Mouse (Mus musculus): ENCODE measurements around the gene Clint1.

DNA sequence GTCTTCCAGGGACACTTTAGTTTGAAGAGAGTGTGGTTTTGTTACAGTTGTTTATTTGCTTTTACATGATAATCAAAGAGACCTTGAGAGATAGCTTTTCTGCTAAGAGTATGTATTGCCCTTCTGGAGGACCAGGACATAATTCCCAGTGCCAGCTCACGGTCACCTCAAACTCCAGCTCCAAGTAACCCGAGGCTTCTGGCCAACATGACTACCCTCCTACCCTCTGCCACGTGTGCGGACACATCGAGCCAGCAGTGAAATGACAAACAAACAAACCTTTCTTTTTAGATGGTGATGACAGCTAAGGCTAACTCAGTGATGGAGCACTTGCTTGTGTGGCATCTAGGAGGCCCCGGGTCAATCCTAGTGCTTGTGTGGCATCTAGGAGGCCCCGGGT is 2.5 kb downstream of the Clint1 start:
- no peak for TF ChIP-seq CTCF (IDR thresholded peaks at IDR 0.05; ENCODE audit: borderline replicate concordance, insufficient read depth, low read length)
- TF ChIP-seq POLR2A (IDR thresholded peaks at IDR 0.05; ENCODE audit: low read depth, low read length) = no peak
